Mouse (Mus musculus): ENCODE data around the gene Oxct2a.

Oxct2a gene

GRCm38 (mm10) chr4:123280117-123280516, 43.3 kb downstream of the Oxct2a start:
- no peak for DNase-seq (ENCODE audit: low read depth, low spot score)
